Mouse (Mus musculus): ENCODE results near the gene Dapk3. TPM values are rescaled to one million over a fixed set of nuclear protein-coding genes. Genes with fewer than 3 reads are reported as not detected.

Dapk3 gene
- polyA plus RNA-seq, 1 experiment from 2014 or later = 55.8 TPM

DNA sequence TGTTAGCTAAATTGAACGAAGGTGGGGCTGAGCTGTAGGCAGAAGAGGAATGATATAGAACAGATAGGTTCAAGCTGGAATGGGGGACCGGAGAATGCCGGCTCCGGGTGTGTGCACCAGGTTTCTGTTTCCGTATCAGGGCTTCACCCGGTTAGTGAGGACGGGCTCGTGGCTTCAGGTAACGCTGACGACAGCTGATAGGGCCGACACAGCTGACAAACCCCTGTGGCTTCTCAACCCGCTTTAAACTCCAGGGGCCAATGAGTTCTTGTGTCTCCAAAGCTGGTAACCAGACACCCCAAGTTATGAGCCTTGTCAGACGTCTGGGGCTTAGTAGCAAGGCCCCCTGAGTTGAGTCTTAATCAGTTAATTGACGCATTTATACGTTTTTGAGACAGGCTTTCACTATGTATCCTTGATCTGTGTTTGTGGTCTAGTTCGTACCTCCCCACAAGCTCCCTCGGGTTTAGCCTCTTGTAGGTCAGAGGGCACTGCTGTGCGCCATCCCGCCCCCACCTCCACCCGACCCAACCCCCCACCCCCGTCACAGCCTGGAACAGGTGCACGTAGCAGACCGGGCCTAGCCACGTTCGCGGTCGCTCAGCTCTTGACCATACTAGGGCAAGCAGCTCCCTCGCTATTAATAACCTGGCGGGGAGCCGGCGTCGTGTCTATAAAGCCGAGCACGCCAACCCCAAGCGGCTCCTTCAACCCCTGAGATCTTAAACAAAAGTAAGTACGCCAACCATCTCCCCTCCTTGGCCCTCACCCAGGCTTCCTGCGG, 11.4 kb downstream of the Dapk3 start:
- Histone ChIP-seq H3K4me2 (peak overlapping the region; percentile 25; the same call in 1 of the 2 replicates), H3K9ac (peak overlapping the region; percentile 10; the same call in 1 of the 2 replicates), H3K36me3 (ENCODE audit: insufficient read depth) (peaks cover 22% of the 10 kb centered on the region), H3K4me3 (ENCODE audit: low read depth, low read length) (peak overlapping the region; percentile 13; the same call in 1 of the 2 replicates), H3K27me3 (ENCODE audit: insufficient read depth, low read length) (peaks cover 30% of the 10 kb centered on the region), H3K27ac (ENCODE audit: low read depth) (peak overlapping the region; percentile 71), H3K4me1 (ENCODE audit: insufficient read depth) (0 out of 2 replicates have a peak, but pooled peaks cover 4% of the 10 kb centered on the region), H3K9me3 (ENCODE audit: low read depth, low read length) (no peaks in the 10 kb centered on the region)
- WGBS = 12% methylated on average over 37 of the region's 37 CpGs
- ATAC-seq (ENCODE audit: insufficient read depth) = no peak
- peak; percentile 55 for DNase-seq
- TF ChIP-seq CTCF (IDR thresholded peaks at IDR 0.05; ENCODE audit: low read depth) = no peak

DNA sequence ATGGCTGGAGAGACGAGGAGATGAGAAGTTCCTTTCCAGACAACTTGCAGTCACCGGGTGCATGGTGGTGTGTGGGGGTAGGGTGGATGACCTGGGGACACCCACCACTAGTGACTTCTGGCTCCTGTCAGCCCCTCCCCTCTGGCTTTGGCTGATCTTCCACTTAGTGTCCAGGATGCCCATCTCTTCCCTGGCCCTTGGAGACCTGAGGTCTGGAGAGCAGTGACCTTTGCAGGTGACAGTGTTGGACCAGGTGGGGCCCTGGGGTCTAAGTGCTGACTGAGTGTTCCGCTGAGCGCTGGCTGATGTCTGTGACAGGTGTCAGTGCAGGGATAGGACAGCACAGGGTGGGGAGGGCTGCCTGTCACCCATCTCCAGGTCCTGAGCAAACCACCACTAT, 12.5 kb downstream of the Dapk3 start:
- no peak for TF ChIP-seq CTCF (IDR thresholded peaks at IDR 0.05; ENCODE audit: low read depth)
- Histone ChIP-seq H3K4me3 (ENCODE audit: low read depth, low read length) (peak overlapping the region; percentile 13), H3K36me3 (ENCODE audit: insufficient read depth) (peaks cover 14% of the 10 kb centered on the region), H3K27ac (ENCODE audit: low read depth) (peak overlapping the region; percentile 71; the same call in 1 of the 2 replicates), H3K4me1 (ENCODE audit: insufficient read depth) (0 out of 2 replicates have a peak, but pooled peaks cover 4% of the 10 kb centered on the region), H3K9me3 (ENCODE audit: low read depth, low read length) (no peaks in the 10 kb centered on the region), H3K27me3 (ENCODE audit: insufficient read depth, low read length) (peaks cover 30% of the 10 kb centered on the region), H3K9ac (peak overlapping the region; percentile 13; the same call in 1 of the 2 replicates), H3K4me2 (peak overlapping the region; percentile 25; the same call in 1 of the 2 replicates)
- no peak for DNase-seq
- no peak for ATAC-seq (ENCODE audit: insufficient read depth)
- WGBS = 61% methylated on average over 4 of the region's 4 CpGs

DNA sequence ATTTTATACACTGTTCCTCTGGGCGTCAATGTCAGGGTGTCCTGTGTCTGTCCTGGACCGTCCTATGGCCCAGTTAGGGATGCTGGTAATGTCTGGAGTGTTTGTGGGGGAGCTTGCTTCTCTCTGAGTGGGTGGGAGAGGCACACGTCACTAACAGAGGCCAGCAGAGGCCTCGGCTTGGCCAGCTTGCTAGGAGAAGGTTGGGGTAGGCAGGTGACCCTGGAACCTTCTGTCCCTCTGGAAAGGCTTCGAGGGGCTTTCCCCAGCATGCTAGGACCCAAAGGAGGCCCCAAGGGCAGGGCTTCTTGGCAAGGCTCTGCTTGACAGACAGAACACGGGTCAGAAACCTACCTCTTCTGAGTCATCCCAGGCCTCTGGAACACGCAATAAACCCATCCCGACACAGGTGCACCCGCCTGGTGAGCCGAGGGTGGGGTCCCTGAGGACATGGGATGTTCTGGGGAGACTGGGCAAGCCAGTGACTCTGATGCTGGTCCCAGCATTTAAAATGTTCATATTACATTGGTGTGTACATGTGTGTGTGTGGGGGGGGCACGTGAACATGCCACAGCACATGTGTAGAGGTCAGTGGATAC, 13.8 kb downstream of the Dapk3 start:
- Histone ChIP-seq H3K36me3 (ENCODE audit: insufficient read depth) (0 out of 2 replicates have a peak, but pooled peaks cover 2% of the 10 kb centered on the region), H3K9me3 (ENCODE audit: low read depth, low read length) (no peaks in the 10 kb centered on the region), H3K27ac (ENCODE audit: low read depth) (no peak overlapping the region), H3K4me1 (ENCODE audit: insufficient read depth) (0 out of 2 replicates have a peak, but pooled peaks cover 4% of the 10 kb centered on the region), H3K4me3 (ENCODE audit: low read depth, low read length) (no peak overlapping the region), H3K4me2 (no peak overlapping the region), H3K27me3 (ENCODE audit: insufficient read depth, low read length) (peaks cover 30% of the 10 kb centered on the region), H3K9ac (no peak overlapping the region; the same call in 1 of the 2 replicates)
- ATAC-seq (ENCODE audit: insufficient read depth) (no peak), DNase-seq (no peak)
- no peak for TF ChIP-seq CTCF (IDR thresholded peaks at IDR 0.05; ENCODE audit: low read depth)
- 61% methylated on average over 11 of the region's 11 CpGs for WGBS

DNA sequence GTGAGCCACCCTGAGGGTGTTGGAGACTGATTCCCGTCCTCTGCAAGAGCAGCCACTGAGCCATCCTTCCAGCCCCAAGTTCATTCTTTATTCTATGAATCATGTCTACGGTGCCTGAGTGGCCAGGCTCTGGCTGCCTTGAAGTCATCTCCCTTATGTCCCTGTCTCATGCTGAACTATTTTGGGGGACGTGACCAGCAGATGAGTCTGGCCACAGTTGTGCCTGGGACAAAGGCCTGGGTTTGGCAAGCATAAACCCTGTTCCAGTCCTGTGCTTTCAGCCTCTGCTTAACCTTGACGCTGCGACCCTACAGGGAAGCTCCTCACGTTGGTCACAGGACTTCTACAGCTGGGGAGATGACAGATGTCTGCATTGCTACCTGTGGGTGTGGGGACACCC, 14.5 kb downstream of the Dapk3 start:
- H3K4me2 ChIP-seq = no peak overlapping the region
- 0 out of 2 replicates have a peak, but pooled peaks cover 4% of the 10 kb centered on the region for H3K4me1 ChIP-seq (ENCODE audit: insufficient read depth)
- H3K36me3 ChIP-seq (ENCODE audit: insufficient read depth) = no peaks in the 10 kb centered on the region
- H3K4me3 ChIP-seq (ENCODE audit: low read depth, low read length) = no peak overlapping the region
- H3K27ac ChIP-seq (ENCODE audit: low read depth) = no peak overlapping the region
- peaks cover 30% of the 10 kb centered on the region for H3K27me3 ChIP-seq (ENCODE audit: insufficient read depth, low read length)
- no peak overlapping the region for H3K9ac ChIP-seq
- 48% methylated on average over 6 of the region's 6 CpGs for WGBS
- no peaks in the 10 kb centered on the region for H3K9me3 ChIP-seq (ENCODE audit: low read depth, low read length)
- no peak for DNase-seq
- ATAC-seq (ENCODE audit: insufficient read depth) = no peak
- no peak for TF ChIP-seq CTCF (IDR thresholded peaks at IDR 0.05; ENCODE audit: low read depth)

GRCm38 (mm10) chr10:81198230-81198629, 15.4 kb downstream of the Dapk3 start:
- no peak overlapping the region for H3K4me3 ChIP-seq (ENCODE audit: low read depth, low read length)
- H3K27ac ChIP-seq (ENCODE audit: low read depth) = no peak overlapping the region
- H3K9me3 ChIP-seq (ENCODE audit: low read depth, low read length) = no peaks in the 10 kb centered on the region
- no peak overlapping the region for H3K4me2 ChIP-seq
- peak; percentile 91 for DNase-seq
- WGBS = under 1% methylated on average over 9 of the region's 9 CpGs
- no peak overlapping the region for H3K9ac ChIP-seq
- no peak for ATAC-seq (ENCODE audit: insufficient read depth)
- no peaks in the 10 kb centered on the region for H3K4me1 ChIP-seq (ENCODE audit: insufficient read depth)
- H3K36me3 ChIP-seq (ENCODE audit: insufficient read depth) = no peaks in the 10 kb centered on the region
- peak; percentile 89 for TF ChIP-seq CTCF (IDR thresholded peaks at IDR 0.05; ENCODE audit: low read depth)
- H3K27me3 ChIP-seq (ENCODE audit: insufficient read depth, low read length) = peaks cover 25% of the 10 kb centered on the region

- DNase-seq (no peak), ATAC-seq (ENCODE audit: insufficient read depth) (no peak)
- WGBS = 79% methylated on average over 6 of the region's 6 CpGs
- H3K4me3 ChIP-seq (ENCODE audit: low read depth, low read length) = no peak overlapping the region
- no peak overlapping the region for H3K9ac ChIP-seq
- H3K4me2 ChIP-seq = no peak overlapping the region
- no peaks in the 10 kb centered on the region for H3K9me3 ChIP-seq (ENCODE audit: low read depth, low read length)
- TF ChIP-seq CTCF (IDR thresholded peaks at IDR 0.05; ENCODE audit: low read depth) = no peak
- peaks cover 20% of the 10 kb centered on the region for H3K27me3 ChIP-seq (ENCODE audit: insufficient read depth, low read length)
- no peaks in the 10 kb centered on the region for H3K4me1 ChIP-seq (ENCODE audit: insufficient read depth)
- no peak overlapping the region for H3K27ac ChIP-seq (ENCODE audit: low read depth)
- no peaks in the 10 kb centered on the region for H3K36me3 ChIP-seq (ENCODE audit: insufficient read depth)
Measured at GRCm38 (mm10) chr10:81198990-81199389, 16.2 kb downstream of the Dapk3 start.

DNA sequence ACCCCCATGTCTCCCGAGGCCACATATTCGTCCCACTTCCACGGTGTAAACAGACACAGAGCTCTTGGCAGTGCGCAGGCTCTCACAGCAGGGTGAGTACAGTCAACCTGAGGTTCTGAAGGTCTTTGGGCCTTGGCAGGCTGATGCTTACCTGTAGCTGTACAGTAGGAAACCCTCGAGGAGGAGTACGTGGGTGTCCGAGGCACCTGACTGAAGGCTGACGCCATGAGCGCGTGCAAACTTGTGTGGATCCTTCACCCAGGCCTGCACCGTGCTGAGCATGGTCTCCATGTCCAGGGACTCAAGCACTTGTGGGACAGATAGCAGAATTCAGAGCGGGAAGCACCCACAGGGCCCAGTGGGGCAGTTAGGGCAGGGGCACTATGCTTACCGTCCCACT, 17.3 kb downstream of the Dapk3 start:
- H3K27me3 ChIP-seq (ENCODE audit: insufficient read depth, low read length) = peaks cover 10% of the 10 kb centered on the region; the same call in 1 of the 2 replicates

More for the DNA sequence above, 17.3 kb downstream of the Dapk3 start:
- no peak overlapping the region for H3K4me3 ChIP-seq (ENCODE audit: low read depth, low read length)
- TF ChIP-seq CTCF (IDR thresholded peaks at IDR 0.05; ENCODE audit: low read depth) = no peak
- no peak for ATAC-seq (ENCODE audit: insufficient read depth)
- H3K36me3 ChIP-seq (ENCODE audit: insufficient read depth) = no peaks in the 10 kb centered on the region
- no peak overlapping the region for H3K4me2 ChIP-seq
- no peak for DNase-seq
- no peak overlapping the region for H3K9ac ChIP-seq
- no peaks in the 10 kb centered on the region for H3K9me3 ChIP-seq (ENCODE audit: low read depth, low read length)
- no peak overlapping the region for H3K27ac ChIP-seq (ENCODE audit: low read depth)
- H3K4me1 ChIP-seq (ENCODE audit: insufficient read depth) = no peaks in the 10 kb centered on the region
- 79% methylated on average over 13 of the region's 13 CpGs for WGBS

Data from lung, embryonic 14.5 days (tissue).